Mouse (Mus musculus): Measurements from ENCODE around the gene Timm23.
"Not testable (repeated sequence)": the region's sequence is repeated elsewhere in the genome, so short reads cannot be mapped to it uniquely, and the experiment has no call there.

Timm23 gene

DNA sequence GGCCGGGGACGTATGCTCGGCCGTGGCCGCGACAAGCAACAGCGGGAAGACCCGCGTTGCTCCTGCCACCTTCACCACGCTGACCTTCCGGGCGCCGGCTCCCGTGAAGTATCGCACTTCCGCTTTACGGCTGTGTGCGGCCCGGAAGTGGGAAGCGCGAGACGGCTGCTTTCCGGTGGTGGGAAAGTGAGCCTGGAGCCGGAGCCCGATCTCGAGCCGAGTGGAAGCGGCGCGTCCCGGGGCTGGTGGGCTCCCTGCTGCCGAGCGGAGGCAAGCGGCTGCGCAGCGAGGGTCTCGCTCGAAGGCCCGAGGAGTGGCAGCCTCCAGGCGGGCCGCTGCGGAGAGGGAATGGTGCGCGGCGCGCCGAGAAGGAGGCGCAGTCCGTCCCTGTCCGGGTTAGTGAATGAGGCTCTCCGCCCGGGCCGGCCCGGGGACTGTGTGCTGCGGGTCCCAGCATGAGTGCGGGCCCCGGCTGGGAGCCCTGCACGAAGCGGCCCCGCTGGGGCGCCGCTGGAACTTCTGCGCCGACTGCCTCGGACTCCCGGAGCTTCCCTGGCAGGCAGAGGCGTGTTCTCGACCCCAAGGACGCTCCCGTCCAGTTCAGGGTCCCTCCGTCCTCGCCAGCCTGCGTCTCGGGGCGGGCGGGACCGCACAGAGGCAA lies at the start of gene Timm23, which contains the start of gene Parg:
Timm23 (minus strand) TSS at position 108 of the 661 bp plus-strand sequence.
Parg (plus strand) TSS at position 159 of the 661 bp plus-strand sequence.
- DNase-seq, result peak; percentile 87

- no peak for DNase-seq
Measured at GRCm38 (mm10) chr14:32249616-32250015, 47.9 kb upstream of the Timm23 start.

DNA sequence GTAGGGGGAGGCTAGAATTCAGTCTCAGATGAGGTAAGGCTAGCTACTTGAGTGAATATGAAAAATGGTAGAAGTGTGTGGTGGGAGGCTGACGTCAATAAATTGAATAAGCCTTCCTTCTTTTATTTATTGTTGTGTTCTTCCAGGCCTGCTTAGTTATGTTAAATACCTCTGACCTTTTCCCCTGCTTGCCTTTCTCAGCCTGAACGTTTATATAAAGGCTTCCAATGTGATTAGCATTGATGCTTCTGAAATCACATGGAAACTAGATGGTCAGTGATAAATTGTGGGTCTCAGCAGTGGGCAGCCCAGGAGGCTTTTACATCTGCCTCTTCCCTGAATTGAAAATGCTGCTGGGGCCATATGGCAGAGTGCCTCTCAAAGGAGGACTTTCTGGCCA lies 44.3 kb upstream of the Timm23 start:
- DNase-seq, result no peak

GRCm38 (mm10) chr14:32242401-32242800 lies 40.7 kb upstream of the Timm23 start:
- DNase-seq, result no peak

GRCm38 (mm10) chr14:32228996-32229395 lies 27.3 kb upstream of the Timm23 start:
- DNase-seq, result peak; percentile 74

GRCm38 (mm10) chr14:32226601-32227000 lies 24.9 kb upstream of the Timm23 start:
- no peak for DNase-seq

DNA sequence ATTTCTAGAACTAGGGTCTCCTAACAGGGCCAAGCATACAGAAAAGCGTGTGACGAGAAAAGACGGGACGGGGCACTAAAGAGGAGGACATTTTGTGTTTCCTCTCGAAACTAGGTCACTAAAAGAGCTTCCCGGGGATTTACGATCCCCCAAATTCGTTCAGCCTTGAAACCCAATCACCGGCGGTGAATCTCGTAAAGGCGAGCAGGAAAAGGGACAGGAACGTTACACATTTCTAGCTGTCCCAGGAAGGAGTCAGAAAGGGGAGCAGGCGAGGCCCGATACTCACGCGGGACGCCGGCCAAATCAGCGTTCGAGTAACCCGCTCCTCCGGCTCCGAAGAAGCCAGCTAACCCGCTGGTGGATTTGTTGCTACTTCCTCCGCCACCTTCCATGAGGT lies 344 bp downstream of the Timm23 start:
- no peak for DNase-seq

- not testable (repeated sequence) for DNase-seq
Measured at GRCm38 (mm10) chr14:32193557-32193956, 8.1 kb downstream of the Timm23 start.

- peak; percentile 74 for DNase-seq
Measured at GRCm38 (mm10) chr14:32192437-32192836, 9.3 kb downstream of the Timm23 start.

- no peak for DNase-seq
Measured at GRCm38 (mm10) chr14:32191926-32192325, 9.8 kb downstream of the Timm23 start.

DNA sequence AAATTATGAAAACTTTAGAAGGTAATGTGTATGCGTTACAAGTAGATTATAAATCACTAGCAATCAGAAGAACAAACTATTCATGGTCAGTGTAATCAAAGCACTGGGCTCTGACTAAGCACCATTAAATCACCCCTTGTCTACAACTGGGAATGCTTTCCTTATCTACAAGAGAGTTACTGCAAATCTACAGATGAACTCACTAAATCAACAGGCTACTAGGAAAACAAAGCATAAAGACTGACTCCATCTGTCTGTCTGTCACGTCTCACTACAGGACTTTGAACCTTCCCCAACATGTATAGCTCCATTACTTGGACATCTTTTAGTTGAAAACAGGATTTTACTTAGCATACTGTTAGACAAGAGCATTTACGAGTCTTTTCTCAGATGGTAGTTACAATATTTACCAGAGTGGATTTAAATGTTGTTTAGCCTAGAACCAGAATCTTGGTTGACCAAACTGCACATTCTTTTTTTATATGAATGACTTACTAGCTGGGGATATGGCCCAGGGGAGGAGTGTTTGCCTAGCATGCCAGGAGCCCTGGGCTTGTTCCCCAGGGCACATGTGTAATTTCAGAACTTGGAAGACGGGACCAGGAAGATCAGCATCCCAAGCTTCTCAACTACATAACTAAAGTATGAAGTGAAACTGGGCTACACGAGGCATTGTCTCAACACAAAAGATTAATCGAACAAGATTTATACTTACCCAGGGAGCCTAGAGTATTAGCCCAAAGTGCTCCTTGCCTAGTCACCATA lies 10.9 kb downstream of the Timm23 start:
- no peak for DNase-seq

DNA sequence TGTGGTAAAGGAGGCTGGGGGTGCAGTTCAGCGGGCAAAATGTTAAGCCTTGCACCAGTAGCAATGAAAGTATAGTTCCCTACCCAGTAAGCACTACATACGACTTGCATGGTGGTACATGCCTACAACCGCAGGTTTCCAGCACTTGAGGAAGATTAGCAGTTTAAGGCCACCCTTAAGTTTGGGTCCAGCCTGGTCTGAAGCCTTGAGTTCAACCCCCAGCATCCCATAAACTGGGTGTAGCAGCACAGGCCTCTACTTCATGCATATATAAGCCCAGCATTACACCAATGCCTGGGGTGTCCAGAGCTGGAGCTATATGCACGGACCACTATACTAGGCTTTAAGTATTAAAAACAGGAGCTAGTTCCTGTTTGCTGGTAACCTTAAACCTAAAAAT lies 17.9 kb downstream of the Timm23 start:
- no peak for DNase-seq

- no peak for DNase-seq
Measured at GRCm38 (mm10) chr14:32180861-32181260, 20.8 kb downstream of the Timm23 start.

DNA sequence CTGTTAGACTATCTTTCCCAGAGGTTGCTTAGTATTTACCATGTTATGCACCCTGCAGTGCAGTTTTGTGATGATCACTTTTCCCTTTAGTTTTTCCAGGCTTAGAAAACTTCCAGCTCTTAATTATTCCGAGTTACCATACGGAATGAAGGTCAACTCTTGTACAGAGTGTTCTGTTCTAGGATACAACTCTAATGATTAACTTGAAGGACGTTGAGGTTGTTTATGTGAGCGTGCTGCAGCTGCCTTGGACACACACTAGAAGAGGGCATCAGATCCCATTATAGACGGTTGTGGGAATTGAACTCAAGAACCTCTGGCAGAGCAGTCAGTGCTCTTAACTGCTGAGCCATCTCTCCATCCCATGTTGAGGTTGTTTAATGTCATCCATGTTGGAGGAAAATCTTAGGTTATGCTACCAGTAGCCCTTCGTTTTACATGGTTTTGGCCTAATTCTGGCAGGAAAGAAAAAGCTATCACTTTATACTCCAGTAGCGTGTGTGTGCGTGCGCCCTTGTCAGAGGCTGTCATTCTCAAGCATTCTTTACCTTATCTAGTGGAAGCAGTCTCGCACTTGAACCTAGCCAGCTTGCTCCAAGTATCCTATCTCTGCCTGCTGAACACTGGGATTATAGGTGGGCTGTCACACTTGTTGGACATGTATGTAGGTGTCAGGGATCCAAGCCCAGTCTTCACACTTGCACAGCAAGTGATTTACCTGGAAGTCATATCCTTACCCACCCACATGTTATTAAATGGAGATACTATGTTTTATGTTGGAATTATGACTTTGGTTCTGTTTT lies 22.1 kb downstream of the Timm23 start:
- DNase-seq, result no peak

DNA sequence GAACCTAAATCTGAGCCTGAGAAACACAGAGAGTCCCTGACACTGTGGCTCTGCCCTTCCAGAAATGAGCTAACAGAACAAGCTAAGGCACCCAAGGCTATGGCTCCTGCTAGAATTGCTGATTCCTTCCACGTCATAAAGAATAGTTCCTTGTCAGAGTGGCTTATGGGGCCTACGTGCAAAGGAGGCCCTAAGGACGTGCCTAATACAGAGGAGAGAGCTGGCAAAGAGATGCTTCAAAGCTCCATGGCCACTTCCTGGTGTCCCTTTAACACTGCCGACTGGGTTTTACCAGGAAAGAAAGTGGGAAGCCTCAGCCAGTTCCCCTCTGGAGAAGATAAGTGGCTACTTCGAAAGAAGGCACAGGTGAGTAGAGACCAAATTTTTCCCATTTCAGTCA lies 25.1 kb downstream of the Timm23 start:
- not testable (repeated sequence) for DNase-seq

DNA sequence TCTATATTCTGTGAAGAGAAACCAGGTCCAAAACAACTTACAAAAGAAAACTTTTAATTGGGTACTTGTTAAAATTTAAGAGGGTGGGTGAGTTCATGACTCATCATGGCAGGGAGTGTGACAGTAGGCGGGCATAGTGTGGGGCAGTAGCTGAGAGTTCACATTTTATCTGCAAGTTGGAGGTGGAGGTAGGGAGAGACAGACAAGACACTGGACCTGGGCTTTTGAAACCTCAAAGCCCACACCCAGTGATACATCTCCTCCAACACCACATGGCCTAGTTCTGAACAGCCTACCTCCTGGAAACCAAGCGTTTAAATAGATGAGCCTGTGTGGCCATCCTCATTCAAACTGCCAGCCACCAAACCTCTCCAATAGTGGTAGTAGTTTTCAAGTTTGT lies 26.4 kb downstream of the Timm23 start:
- no peak for DNase-seq

- DNase-seq, result no peak
Measured at GRCm38 (mm10) chr14:32170137-32170536, 31.6 kb downstream of the Timm23 start.

- DNase-seq, result no peak
Measured at GRCm38 (mm10) chr14:32168653-32169231, 33.0 kb downstream of the Timm23 start.

DNA sequence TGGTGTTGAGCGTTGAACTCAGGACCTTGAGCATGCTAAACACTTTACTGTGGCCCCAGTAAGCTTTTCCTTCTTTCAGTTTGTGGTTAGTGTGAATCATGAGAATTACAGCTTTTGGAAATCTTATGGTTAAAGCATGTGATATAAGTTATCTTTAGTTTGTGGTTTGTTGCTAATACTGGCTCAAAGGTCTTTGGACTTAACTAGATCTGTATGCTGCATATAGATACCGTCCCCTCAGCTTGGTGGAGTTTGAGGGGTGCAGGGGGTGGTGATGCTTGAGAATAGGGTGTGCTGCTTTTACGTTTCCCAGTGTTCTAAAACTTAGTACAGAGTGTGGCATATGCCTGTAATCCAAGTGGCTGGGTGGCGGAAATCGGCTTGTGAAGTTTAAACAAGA lies 34.4 kb downstream of the Timm23 start:
- no peak for DNase-seq

DNA sequence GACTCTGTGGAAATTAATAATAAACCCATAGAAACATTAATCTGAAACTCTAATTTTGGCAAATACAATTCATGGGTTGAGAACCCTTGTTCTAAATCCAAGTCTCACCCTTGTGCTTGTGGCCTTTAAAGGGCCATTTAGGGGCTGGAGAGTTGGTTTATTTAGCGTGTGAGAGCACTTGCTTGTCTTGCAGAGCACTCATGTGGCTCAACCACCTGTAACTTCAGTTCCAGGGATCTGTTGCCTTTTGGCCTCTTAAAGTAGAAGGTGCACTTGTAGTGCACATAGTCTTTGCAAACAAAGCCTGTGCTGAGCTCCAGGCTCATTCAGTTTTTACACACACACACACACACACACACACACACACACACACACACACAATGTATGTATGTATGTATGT lies 34.9 kb downstream of the Timm23 start:
- DNase-seq, result no peak

DNA sequence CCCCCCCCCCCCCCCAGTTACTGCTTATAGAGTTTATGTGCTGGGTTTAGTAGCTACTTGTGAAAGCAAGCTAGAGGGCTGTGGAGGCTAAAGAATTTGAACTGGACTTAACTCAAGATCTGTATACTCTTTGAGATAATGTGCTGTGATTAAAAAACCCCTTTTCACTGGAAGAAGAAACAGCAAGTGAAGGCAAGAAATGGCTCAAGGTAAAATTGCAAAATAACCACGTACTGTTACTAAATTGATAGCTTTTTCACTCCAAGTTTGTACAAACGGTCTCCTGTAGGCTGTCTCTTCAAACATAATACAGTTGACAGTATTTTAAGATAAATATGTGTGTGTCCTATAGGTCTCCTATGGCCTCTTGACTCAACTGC lies 35.6 kb downstream of the Timm23 start:
- no peak for DNase-seq

- peak; percentile 86 for DNase-seq
Measured at GRCm38 (mm10) chr14:32165278-32166061, 36.2 kb downstream of the Timm23 start.

All from thymus, postnatal 4 days (tissue).